Mouse (Mus musculus) ovary, adult 18-20 months (tissue): ENCODE results near the gene Galnt2.

Experiments
- DNase-seq: peaks from one replicate; pipeline ENCODE4 v3.0.0; 2022; ENCODE audit warnings: low spot score, mixed read lengths

The Galnt2 gene

DNA sequence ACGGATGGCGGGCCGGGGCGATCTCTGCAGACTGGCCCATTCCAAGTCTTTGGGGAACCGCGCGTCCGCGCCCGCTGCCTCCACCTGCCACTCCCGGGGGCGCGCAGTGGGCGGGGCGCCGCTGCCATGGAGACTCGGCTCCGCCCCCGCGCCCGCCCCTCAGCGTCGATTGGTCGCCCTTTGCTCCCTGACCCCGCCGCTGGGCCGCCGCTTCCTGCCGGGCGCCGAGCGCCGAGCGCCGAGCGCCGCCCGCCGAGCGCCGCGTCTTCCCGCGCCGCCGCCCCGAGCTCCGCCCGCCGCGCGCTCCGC, at the start of gene Galnt2:
TSS of gene Galnt2 (plus strand) at position 216 of the 309 bp plus-strand sequence.
- peak; percentile 79 for DNase-seq

DNA sequence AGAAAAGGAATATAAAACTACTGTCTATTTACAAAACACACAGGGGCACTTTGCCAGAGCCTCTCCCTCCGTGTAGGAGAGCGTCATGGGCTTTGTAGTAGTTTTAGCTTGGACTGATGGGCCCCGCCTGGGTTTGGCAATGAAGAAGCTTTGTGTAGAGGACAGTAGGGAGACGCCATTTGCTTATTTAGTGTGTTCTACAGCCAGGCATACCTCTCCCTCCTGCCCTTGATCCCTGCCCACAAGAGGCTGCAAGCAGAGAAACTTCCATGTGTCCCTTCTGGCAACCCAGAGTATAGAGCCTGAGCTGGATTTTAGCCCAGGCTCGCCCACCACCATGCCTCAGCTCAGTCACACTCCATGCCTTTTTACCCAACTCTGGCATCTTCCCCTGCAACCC, 49.4 kb upstream of the Galnt2 start:
- no peak for DNase-seq

DNA sequence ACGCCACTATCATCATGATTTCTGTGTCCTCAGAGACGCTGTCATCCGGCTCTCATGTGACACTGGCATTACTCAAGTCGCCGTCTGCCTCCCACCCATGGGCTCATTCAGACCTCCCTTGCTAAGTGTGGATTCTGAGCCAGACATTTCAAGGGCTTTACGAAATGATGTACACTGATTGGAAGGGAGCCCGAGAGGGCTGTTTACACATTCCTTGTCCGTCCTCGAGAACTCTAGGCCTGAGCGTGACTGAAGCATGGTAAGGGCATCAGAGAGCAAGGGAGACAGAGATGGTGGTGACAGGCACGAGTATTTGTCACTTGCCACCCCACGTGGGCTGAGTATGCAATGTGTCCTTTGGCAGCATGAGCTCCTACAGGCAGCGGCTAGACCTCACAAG, 49.0 kb upstream of the Galnt2 start:
- peak; percentile 37 for DNase-seq

DNA sequence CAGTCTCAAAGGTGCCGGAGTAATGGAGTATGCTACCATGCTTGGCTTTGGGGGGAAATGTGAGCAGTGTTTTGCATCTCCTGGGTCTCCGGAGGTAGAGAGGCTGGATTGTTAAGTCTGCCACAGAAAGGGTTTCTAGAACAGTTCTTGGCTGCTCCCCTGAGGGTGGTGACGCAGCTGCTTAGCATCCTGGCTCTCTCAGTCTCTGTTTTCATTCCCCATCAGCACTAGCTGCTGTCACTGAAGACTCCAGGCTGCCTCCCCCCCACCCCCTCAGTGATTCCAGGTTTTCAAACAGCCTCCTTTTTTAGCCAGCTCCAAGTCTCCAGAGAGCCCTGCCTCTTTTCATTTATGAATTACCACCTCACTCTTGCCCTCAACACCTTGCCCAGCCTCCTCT, 47.1 kb upstream of the Galnt2 start:
- DNase-seq = no peak

DNA sequence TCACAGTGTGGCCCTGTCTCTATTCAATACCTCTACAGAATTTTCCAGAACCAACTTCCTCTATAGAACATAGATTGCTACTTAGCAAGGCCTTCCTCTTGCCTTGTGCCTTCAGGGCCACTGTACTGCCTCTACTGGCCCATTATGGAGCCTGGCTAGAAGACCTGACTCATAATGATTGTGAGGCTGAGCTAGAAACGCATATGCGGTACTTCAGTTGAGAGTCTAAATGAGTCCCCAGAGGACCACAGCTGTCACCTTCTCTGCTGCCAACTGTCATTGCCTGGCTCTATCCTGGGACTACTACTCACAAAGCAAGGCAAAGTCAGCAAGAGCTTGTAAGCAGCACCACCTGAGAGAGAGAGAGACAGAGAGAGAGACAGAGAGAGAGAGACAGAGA, 46.7 kb upstream of the Galnt2 start:
- DNase-seq = no peak

- DNase-seq = no peak
These were observed 46.1 kb upstream of the Galnt2 start for GRCm38 (mm10) chr8:124185081-124185480.

DNA sequence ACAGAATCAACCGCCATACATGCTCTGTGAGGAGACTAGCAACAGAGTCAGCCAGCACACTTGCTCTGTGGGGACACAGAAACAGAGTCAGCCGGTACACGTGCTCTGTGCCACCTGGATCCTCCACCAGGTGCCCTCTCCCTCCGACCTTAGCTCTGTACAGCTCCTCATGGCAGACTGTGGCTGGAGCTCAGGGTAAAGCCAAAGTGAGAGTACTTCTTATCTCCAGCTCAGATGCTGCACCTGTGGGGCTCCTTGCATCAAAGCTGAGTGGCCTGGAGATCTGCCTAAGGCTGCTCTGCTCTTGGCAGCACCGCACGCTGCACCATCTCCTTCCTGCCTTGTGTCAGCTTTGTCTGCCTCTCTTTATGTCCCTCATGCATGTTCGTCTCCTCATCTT, 40.8 kb upstream of the Galnt2 start:
- DNase-seq = no peak

DNA sequence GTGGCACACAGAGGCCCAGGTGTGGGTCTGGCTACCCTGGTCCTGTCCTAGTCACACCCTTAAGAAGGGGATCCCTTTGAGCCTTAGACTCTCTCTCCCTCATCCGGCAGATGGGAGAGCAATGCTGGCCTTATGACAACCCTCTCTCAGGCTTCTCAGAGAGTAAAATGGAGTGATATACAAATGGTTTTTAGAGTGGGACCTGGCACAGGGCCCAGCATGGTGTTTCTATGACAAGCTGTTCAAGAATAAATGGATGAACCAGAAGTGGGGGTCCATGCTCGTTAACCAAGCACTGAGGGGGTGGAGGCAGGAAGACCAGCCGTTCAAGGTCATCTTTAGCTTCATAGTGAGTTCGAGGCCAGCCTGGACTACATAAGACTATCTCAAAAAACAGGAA, 38.9 kb upstream of the Galnt2 start:
- no peak for DNase-seq

DNA sequence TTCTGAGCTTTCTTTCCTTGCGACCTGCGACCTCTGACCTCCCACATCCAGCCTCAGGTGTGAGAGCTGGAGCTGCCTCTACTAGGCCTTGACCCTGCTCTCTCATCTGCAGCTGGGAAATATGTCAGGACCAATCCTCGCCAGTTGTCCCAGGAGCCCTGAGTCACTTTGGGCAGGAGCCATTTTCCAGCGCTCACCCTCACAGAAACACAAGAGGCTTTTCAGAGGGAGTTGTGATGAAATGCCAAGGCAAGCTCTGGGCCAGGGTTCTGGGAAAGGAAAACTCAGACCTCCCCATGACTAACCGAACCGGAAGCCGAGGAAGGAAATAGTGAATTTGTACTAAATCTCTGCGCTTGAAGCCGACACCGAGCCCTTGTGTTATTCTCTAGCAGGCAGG, 38.2 kb upstream of the Galnt2 start:
- DNase-seq = peak; percentile 14

DNA sequence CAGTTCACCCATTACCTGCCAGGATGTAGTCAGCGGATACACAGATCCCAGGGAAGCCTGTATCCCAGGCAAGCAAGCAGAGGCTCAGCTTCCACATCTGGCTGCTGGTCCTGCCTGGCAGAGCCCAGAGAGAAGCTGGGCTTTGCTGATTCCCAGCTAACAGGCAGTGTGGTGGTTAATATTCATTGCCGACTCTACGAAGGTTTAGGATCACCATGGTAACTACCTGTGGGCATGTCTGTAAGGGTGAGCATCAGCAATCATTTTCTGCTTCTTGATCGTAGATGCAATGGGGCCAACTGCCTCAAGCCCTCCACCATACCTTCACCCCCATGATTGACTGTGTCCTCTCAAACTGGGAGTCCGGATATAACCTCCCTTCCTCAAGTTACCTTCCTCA, 37.2 kb upstream of the Galnt2 start:
- DNase-seq = no peak

DNA sequence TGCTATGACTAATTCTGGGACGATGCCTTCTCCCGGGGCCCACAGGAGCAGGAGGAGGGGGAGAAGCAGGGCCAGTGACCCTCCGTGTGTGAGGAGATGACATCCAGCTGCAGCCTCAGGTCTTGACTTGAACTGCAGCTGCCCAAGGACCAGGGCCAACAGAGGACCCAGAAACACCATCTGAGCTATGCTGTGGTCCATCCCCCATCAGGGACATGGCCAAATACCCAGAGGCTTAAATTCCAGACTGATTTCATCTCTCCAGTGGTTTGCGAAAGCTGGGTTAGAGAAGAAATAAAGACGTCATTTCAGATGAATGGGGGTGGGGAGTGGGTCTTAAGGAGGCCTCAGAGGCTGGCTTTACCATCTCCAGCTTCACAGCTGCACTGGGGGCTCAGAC, 35.0 kb upstream of the Galnt2 start:
- no peak for DNase-seq

- no peak for DNase-seq
These were observed 34.4 kb upstream of the Galnt2 start for GRCm38 (mm10) chr8:124196797-124197196.

DNA sequence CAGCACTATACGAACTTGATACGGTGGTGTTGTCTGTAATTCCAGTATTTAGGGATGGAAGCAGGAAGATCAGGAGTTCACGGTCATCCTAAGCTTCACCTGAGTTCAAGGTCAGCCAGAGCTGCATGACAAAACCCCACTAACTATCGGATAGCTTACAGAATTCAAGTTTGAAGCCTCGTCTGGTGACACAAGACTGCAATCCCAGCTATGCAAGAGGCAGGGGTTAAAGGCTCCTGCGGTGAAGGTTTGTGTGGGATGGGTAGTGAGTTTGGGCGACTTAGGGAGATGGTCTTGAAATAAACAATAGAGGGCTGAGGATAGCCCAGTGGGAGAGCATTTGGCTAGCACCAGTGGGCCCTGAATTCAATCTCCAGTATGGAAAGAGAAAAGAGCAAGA, 33.0 kb upstream of the Galnt2 start:
- no peak for DNase-seq

DNA sequence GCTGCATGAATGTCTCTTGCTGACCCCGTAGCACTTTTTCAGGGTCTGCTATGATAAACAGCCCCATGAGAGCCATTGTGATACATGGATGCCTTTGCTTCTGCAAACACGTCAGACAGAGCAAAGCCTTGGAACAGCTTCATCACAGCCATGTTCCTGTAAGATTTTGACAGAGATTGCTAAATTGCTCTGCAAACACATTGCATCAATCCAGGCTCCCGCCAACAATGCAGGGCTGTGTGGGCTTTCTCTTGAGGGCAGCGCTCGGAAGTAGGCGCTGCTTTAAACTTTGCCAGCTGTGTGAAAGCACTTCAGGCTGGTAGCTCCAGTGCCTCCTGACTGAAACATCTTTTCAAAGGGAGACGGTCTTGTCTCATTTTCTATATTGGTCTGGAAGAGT, 30.8 kb upstream of the Galnt2 start:
- no peak for DNase-seq

DNA sequence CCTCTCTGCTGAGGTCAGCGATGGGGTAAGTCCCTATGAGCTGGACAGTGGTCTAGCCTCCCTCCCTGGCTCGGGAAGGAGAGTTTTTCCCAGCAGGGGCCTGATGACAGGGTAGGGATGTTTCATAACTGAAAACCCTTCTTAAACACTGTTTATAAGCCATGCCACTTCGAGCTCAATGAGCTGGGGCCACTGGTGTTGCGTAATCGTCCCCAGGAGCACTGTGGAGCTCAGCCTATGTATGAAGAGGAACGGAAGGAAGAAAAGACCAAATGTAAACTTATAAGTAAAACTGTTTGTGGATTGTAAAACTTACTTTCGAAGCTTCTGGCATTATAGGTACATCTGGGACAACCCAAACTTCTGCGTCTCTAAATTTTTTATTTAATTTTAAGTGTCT, 29.5 kb upstream of the Galnt2 start:
- no peak for DNase-seq

- no peak for DNase-seq
These were observed 28.3 kb upstream of the Galnt2 start for GRCm38 (mm10) chr8:124202895-124203294.

- no peak for DNase-seq
These were observed 27.1 kb upstream of the Galnt2 start for GRCm38 (mm10) chr8:124204001-124204601.

DNA sequence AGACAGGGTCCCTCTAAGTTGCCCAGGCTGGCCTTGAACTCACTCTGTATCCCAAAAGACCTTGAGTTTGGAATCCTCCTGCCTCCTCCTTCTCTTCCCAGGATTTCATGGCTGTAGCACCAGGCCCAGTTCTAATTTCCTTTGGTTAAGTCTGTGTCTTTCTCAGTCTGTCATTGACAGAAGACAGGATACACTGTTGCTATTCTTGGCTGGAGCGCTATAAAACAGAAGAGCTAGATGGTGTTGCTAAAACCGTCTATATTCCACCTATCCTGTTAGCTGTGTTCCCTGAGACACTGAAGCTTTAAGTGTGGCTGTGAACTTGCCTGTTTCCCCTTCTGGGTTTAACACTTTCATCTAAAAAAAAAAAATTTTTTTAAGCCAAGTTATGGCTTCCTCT, 19.0 kb upstream of the Galnt2 start:
- no peak for DNase-seq

- DNase-seq = no peak
These were observed 14.2 kb upstream of the Galnt2 start for GRCm38 (mm10) chr8:124216951-124217350.

DNA sequence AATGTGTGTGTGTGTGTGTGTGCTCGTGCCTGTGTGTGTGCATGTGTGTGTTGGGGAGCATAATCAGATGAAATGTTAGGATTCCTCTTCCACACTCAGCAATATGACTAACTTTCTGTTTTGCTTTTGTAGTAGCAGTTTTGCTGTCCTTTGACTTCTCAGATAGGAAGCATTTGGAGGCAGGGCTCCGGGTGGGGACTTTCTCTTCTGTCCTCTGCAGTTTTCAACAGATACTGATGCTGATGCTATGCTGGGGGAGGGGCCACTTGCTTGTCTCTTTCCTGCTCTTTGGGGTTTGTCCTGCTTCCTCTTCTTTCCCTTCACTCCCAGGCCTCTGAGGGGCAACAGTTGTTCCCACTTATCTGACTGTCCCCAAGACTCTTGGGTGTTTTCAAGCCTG, 1.3 kb upstream of the Galnt2 start:
- no peak for DNase-seq

GRCm38 (mm10) chr8:124230496-124231175, 555 bp upstream of the Galnt2 start:
- DNase-seq = no peak

- DNase-seq = no peak
These were observed 491 bp downstream of the Galnt2 start for GRCm38 (mm10) chr8:124231485-124232279.

GRCm38 (mm10) chr8:124232280-124232600, 1.0 kb downstream of the Galnt2 start:
- no peak for DNase-seq

DNA sequence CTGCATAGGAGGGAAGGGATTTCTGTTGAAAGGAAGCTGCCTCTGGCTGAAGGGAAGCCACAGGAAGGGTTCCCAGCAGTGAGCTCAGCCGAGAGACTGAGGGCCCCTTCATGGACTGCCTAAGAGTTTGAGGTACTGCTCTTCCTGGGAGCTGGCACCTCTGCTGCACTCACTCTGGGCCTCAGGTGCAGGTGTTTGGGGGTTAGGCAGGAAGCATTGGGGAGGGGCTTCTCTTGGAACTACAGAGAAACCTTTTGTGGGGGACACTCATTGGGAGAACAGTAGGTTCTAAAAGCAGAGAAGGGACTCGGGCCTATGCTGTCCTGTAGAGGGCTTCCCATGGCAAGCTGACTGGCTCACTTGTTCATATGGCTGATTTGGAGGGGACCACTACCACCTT, 3.3 kb downstream of the Galnt2 start:
- no peak for DNase-seq
